Mouse (Mus musculus) embryonic fibroblast, embryonic 13.5 days (primary cell): Measurements from ENCODE around the gene Lrrc38. TPM values are rescaled to one million over a fixed set of nuclear protein-coding genes. Genes with fewer than 3 reads are reported as not detected.
A peak's percentile ranks its signal among the peaks of the same experiment; 100 is the strongest.
"Not testable (repeated sequence)": the region's sequence is repeated elsewhere in the genome, so short reads cannot be mapped to it uniquely, and the experiment has no call there.

Experiments used
- H3K27ac ChIP-seq: 2 replicates; pipeline ENCODE4 v1.5.1; 2012; ENCODE audit warnings: low read length, control low read depth, inconsistent platforms; ENCODE audit not compliant: insufficient read depth
- H3K4me1 ChIP-seq: 2 replicates; pipeline ENCODE4 v1.6.1; 2011; ENCODE audit warnings: low read length; ENCODE audit not compliant: control insufficient read depth, insufficient read depth
- H3K4me3 ChIP-seq: 2 replicates; pipeline ENCODE4 v1.5.1; 2011; ENCODE audit warnings: mild to moderate bottlenecking, control low read depth, low read length; ENCODE audit not compliant: insufficient read depth
- CTCF ChIP-seq: IDR thresholded peaks from 2 replicates; pipeline ENCODE4 v1.5.1; 2011; ENCODE audit warnings: mild to moderate bottlenecking, control low read depth, low read length, moderate library complexity, borderline replicate concordance; ENCODE audit not compliant: insufficient read depth
- POLR2A ChIP-seq: IDR thresholded peaks from 2 replicates; pipeline ENCODE4 v1.6.1; 2011; ENCODE audit warnings: low read depth, mild to moderate bottlenecking, control low read depth, low read length, moderate library complexity
- polyA plus RNA-seq: library from polyadenylated mRNA; stranded (reverse); fragments of >200 nt; gene quantifications from 2 replicates; pipeline ENCODE4 v1.2.4, GENCODE M21; 2011; ENCODE audit warnings: low read depth; ENCODE audit not compliant: missing spikeins, insufficient read length

Lrrc38 gene
- polyA plus RNA-seq, 1 experiment = not detected

- Histone ChIP-seq H3K4me3 (no peak overlapping the region), H3K4me1 (no peaks in the 10 kb centered on the region; the same call in 1 of the 2 replicates), H3K27ac (no peak overlapping the region)
- TF ChIP-seq CTCF (no peak), POLR2A (no peak)
These were observed 25.2 kb upstream of the Lrrc38 start for GRCm38 (mm10) chr4:143324176-143324924.

- H3K27ac ChIP-seq = no peak overlapping the region
- peak overlapping the region; percentile 28; the same call in 1 of the 2 replicates for H3K4me3 ChIP-seq
- H3K4me1 ChIP-seq = peaks cover 2% of the 10 kb centered on the region; the same call in 1 of the 2 replicates
- TF ChIP-seq CTCF = no peak
- TF ChIP-seq POLR2A = no peak
These were observed 24.5 kb upstream of the Lrrc38 start for GRCm38 (mm10) chr4:143324925-143325624.

GRCm38 (mm10) chr4:143325625-143325941 lies 24.0 kb upstream of the Lrrc38 start:
- Histone ChIP-seq H3K4me3 (peak overlapping the region; percentile 28; the same call in 1 of the 2 replicates), H3K4me1 (peaks cover 3% of the 10 kb centered on the region; the same call in 1 of the 2 replicates), H3K27ac (no peak overlapping the region)
- no peak for TF ChIP-seq POLR2A
- TF ChIP-seq CTCF = peak; percentile 87

GRCm38 (mm10) chr4:143330566-143330965 lies 19.0 kb upstream of the Lrrc38 start:
- Histone ChIP-seq H3K4me3 (no peak overlapping the region), H3K27ac (peak overlapping the region; percentile 20; the same call in 1 of the 2 replicates), H3K4me1 (peaks cover 3% of the 10 kb centered on the region)
- TF ChIP-seq CTCF (no peak), POLR2A (no peak)

- Histone ChIP-seq H3K4me3 (no peak overlapping the region), H3K27ac (no peak overlapping the region), H3K4me1 (peaks cover 3% of the 10 kb centered on the region)
- TF ChIP-seq CTCF (no peak), POLR2A (no peak)
These were observed 17.8 kb upstream of the Lrrc38 start for GRCm38 (mm10) chr4:143331787-143332186.

- Histone ChIP-seq H3K4me3 (no peak overlapping the region), H3K4me1 (peaks cover 3% of the 10 kb centered on the region), H3K27ac (no peak overlapping the region)
- no peak for TF ChIP-seq POLR2A
- no peak for TF ChIP-seq CTCF
These were observed 15.4 kb upstream of the Lrrc38 start for GRCm38 (mm10) chr4:143334145-143334544.

GRCm38 (mm10) chr4:143334995-143335394 lies 14.6 kb upstream of the Lrrc38 start:
- H3K4me3 ChIP-seq = no peak overlapping the region
- no peak overlapping the region for H3K27ac ChIP-seq
- H3K4me1 ChIP-seq = peaks cover 2% of the 10 kb centered on the region
- TF ChIP-seq CTCF (no peak), POLR2A (no peak)

- TF ChIP-seq CTCF (no peak), POLR2A (no peak)
- no peaks in the 10 kb centered on the region for H3K4me1 ChIP-seq
- H3K4me3 ChIP-seq = no peak overlapping the region
- no peak overlapping the region for H3K27ac ChIP-seq
These were observed 13.5 kb upstream of the Lrrc38 start for GRCm38 (mm10) chr4:143336096-143336495.

- Histone ChIP-seq H3K4me3 (no peak overlapping the region), H3K4me1 (no peaks in the 10 kb centered on the region), H3K27ac (no peak overlapping the region)
- TF ChIP-seq POLR2A (no peak), CTCF (no peak)
These were observed 9.7 kb upstream of the Lrrc38 start for GRCm38 (mm10) chr4:143339808-143340207.

GRCm38 (mm10) chr4:143341470-143341869 lies 8.1 kb upstream of the Lrrc38 start:
- H3K4me3 ChIP-seq = no peak overlapping the region
- TF ChIP-seq CTCF = no peak
- no peak for TF ChIP-seq POLR2A

GRCm38 (mm10) chr4:143345491-143345890 lies 4.1 kb upstream of the Lrrc38 start:
- not testable (repeated sequence) for H3K27ac ChIP-seq, H3K4me1 ChIP-seq, H3K4me3 ChIP-seq

More at GRCm38 (mm10) chr4:143341470-143341869, 8.1 kb upstream of the Lrrc38 start:
- Histone ChIP-seq H3K27ac (no peak overlapping the region), H3K4me1 (no peaks in the 10 kb centered on the region)
